In genomic region chr17:51371937-51372479, GRCm38 (mm10) we compare ENCODE assay signal across 29 mouse cellular contexts.
A peak's percentile ranks its signal among the peaks of the same experiment; 100 is the strongest.
DNase-seq lines count a peak whose midpoint lies in the region; ATAC-seq and TF ChIP-seq lines count a peak whose summit lies in the region.
"Had no signal": no experiment of that assay in that cellular context is flagged by ENCODE, and none has a peak within 500 bp of the region (broad histone marks: within the 10 kb centered on the region; RNA-seq: fewer than 3 reads in every experiment).

No protein-coding gene starts in this region.

- no peak overlapping the region for H3K27ac ChIP-seq in midbrain, embryonic 12.5 days (replicated peaks)
- no peak overlapping the region for H3K27ac ChIP-seq in midbrain, postnatal 0 days (ENCODE audit: low read depth, low read length)
- H3K27ac ChIP-seq in forebrain, embryonic 16.5 days (ENCODE audit: low read length): no peak overlapping the region
- H3K27ac ChIP-seq in midbrain, embryonic 16.5 days (ENCODE audit: low read length): no peak overlapping the region
- H3K27ac ChIP-seq: gastrocnemius, adult 2 months; heart, adult 2 months; hindbrain, embryonic 13.5 days; limb, embryonic 10.5 days; limb, embryonic 15.5 days; liver, embryonic 13.5 days had no signal

- H3K4me1 ChIP-seq in midbrain, embryonic 12.5 days: peaks cover 10% of the 10 kb centered on the region
- H3K4me1 ChIP-seq in midbrain, postnatal 0 days (ENCODE audit: insufficient read depth, low read length): no peaks in the 10 kb centered on the region
- H3K4me1 ChIP-seq in forebrain, embryonic 16.5 days (replicated peaks; ENCODE audit: control insufficient read depth, insufficient read depth, low read length): 0 out of 2 replicates have a peak, but pooled peaks cover 6% of the 10 kb centered on the region
- no peaks in the 10 kb centered on the region; the same call in 1 of the 2 replicates for H3K4me1 ChIP-seq in midbrain, embryonic 16.5 days (ENCODE audit: control insufficient read depth, insufficient read depth, low read length)
- H3K4me1 ChIP-seq: heart, embryonic 12.5 days; limb, embryonic 15.5 days; liver, embryonic 13.5 days; megakaryocyte, embryonic 14.5 days had no signal

- no peaks in the 10 kb centered on the region for H3K27me3 ChIP-seq in midbrain, embryonic 12.5 days
- H3K27me3 ChIP-seq in midbrain, postnatal 0 days (ENCODE audit: insufficient read depth, low read length): no peaks in the 10 kb centered on the region
- no peaks in the 10 kb centered on the region for H3K27me3 ChIP-seq in forebrain, embryonic 16.5 days (replicated peaks; ENCODE audit: control insufficient read depth, insufficient read depth, low read length)
- H3K27me3 ChIP-seq in midbrain, embryonic 16.5 days (ENCODE audit: control insufficient read depth, insufficient read depth, low read depth, low read length): no peaks in the 10 kb centered on the region
- H3K27me3 ChIP-seq: heart, embryonic 12.5 days; hindbrain, embryonic 13.5 days; limb, embryonic 15.5 days; megakaryocyte, embryonic 14.5 days had no signal

- no peak overlapping the region for H3K9ac ChIP-seq in midbrain, embryonic 12.5 days (replicated peaks)
- no peak overlapping the region for H3K9ac ChIP-seq in midbrain, postnatal 0 days (replicated peaks; ENCODE audit: low read length, poor library complexity, severe bottlenecking)
- H3K9ac ChIP-seq in forebrain, embryonic 16.5 days (replicated peaks; ENCODE audit: low read depth, low read length): no peak overlapping the region
- no peak overlapping the region for H3K9ac ChIP-seq in midbrain, embryonic 16.5 days (ENCODE audit: low read depth, low read length)
- H3K9ac ChIP-seq: heart, embryonic 12.5 days; hindbrain, embryonic 13.5 days; limb, embryonic 15.5 days; liver, embryonic 13.5 days had no signal

- WGBS in midbrain, embryonic 12.5 days: 44% methylated on average over 7 of the region's 7 CpGs
- 38% methylated on average over 7 of the region's 7 CpGs for WGBS in midbrain, postnatal 0 days
- 18% methylated on average over 7 of the region's 7 CpGs for WGBS in forebrain, embryonic 16.5 days
- 37% methylated on average over 7 of the region's 7 CpGs for WGBS in midbrain, embryonic 16.5 days

- no peaks in the 10 kb centered on the region for H3K9me3 ChIP-seq in midbrain, embryonic 12.5 days
- no peaks in the 10 kb centered on the region for H3K9me3 ChIP-seq in midbrain, postnatal 0 days (ENCODE audit: low read length)
- H3K9me3 ChIP-seq in forebrain, embryonic 16.5 days (ENCODE audit: control insufficient read depth, low read length): no peaks in the 10 kb centered on the region
- H3K9me3 ChIP-seq in midbrain, embryonic 16.5 days (replicated peaks; ENCODE audit: control insufficient read depth, low read length, poor library complexity, severe bottlenecking): no peaks in the 10 kb centered on the region
- H3K9me3 ChIP-seq: heart, embryonic 12.5 days; hindbrain, embryonic 13.5 days; limb, embryonic 10.5 days; limb, embryonic 15.5 days; liver, embryonic 13.5 days; megakaryocyte, embryonic 14.5 days had no signal

- TF ChIP-seq CTCF in midbrain, postnatal 0 days (IDR thresholded peaks at IDR 0.05): no peak

- DNase-seq in midbrain, postnatal 0 days (ENCODE audit: low spot score): no peak
- DNase-seq in cerebellum, postnatal 25 days: no peak
- no peak for DNase-seq in cerebellum, postnatal 36 days
- DNase-seq in layer of hippocampus, postnatal 25 days (ENCODE audit: extremely low spot score in 1 of 2, low spot score in 1 of 2): no peak
- DNase-seq: adrenal gland, postnatal 14 days; cerebellum, adult 11-12 months; cerebellum, postnatal 10 days; gastrocnemius, adult 2 months; gastrocnemius, postnatal 36 days; heart, adult 2 months; heart, postnatal 4 days; kidney, adult 11 months; kidney, postnatal 14 days; liver, embryonic 13.5 days; lung, adult 18-20 months; lung, postnatal 4 days; thymus, adult 2 months; thymus, postnatal 36 days had no signal

- peak; percentile 77 for ATAC-seq in midbrain, embryonic 12.5 days (ENCODE audit: low FRiP score, low read depth)
- ATAC-seq in midbrain, postnatal 0 days (ENCODE audit: low FRiP score): no peak
- peak; percentile 38; the same call in 1 of the 2 replicates for ATAC-seq in forebrain, embryonic 16.5 days
- peak; percentile 71; the same call in 1 of the 2 replicates for ATAC-seq in midbrain, embryonic 16.5 days
- ATAC-seq: CD4-positive, CD25-positive, alpha-beta regulatory T cell, adult 4 months; inflammation-experienced regulatory T-cells, adult 6 months; lung, postnatal 0 days had no signal

- H3K36me3 ChIP-seq in midbrain, embryonic 12.5 days: no peaks in the 10 kb centered on the region
- H3K36me3 ChIP-seq in midbrain, postnatal 0 days (ENCODE audit: insufficient read depth, low read length): no peaks in the 10 kb centered on the region
- no peaks in the 10 kb centered on the region for H3K36me3 ChIP-seq in forebrain, embryonic 16.5 days (ENCODE audit: control insufficient read depth, insufficient read depth)
- no peaks in the 10 kb centered on the region for H3K36me3 ChIP-seq in midbrain, embryonic 16.5 days (ENCODE audit: control insufficient read depth, insufficient read depth, low read length)
- H3K36me3 ChIP-seq: heart, embryonic 12.5 days; hindbrain, embryonic 13.5 days; limb, embryonic 10.5 days; limb, embryonic 15.5 days; liver, embryonic 13.5 days had no signal

- no peak overlapping the region for H3K4me2 ChIP-seq in midbrain, embryonic 12.5 days (replicated peaks)
- no peak overlapping the region for H3K4me2 ChIP-seq in midbrain, postnatal 0 days (ENCODE audit: low read depth, low read length, poor library complexity, severe bottlenecking)
- no peak overlapping the region for H3K4me2 ChIP-seq in forebrain, embryonic 16.5 days (ENCODE audit: low read length)
- no peak overlapping the region for H3K4me2 ChIP-seq in midbrain, embryonic 16.5 days (ENCODE audit: low read length)
- H3K4me2 ChIP-seq: heart, embryonic 12.5 days; hindbrain, embryonic 13.5 days; limb, embryonic 15.5 days; liver, embryonic 13.5 days had no signal

- no peak overlapping the region for H3K4me3 ChIP-seq in midbrain, embryonic 12.5 days
- no peak overlapping the region for H3K4me3 ChIP-seq in midbrain, postnatal 0 days (ENCODE audit: low read depth, low read length)
- no peak overlapping the region for H3K4me3 ChIP-seq in forebrain, embryonic 16.5 days (replicated peaks; ENCODE audit: low read length)
- no peak overlapping the region for H3K4me3 ChIP-seq in midbrain, embryonic 16.5 days (ENCODE audit: low read depth, low read length)
- H3K4me3 ChIP-seq: gastrocnemius, adult 2 months; heart, adult 2 months; heart, embryonic 12.5 days; hindbrain, embryonic 13.5 days; limb, embryonic 10.5 days; limb, embryonic 15.5 days; liver, embryonic 13.5 days; megakaryocyte, embryonic 14.5 days had no signal
